Mouse (Mus musculus): ENCODE measurements around the gene Cpne5. TPM values are rescaled to one million over a fixed set of nuclear protein-coding genes. Genes with fewer than 3 reads are reported as not detected.

Gene Cpne5
- polyA plus RNA-seq, 1 experiment from 2014 or later = 9.4 TPM

GRCm38 (mm10) chr17:29164469-29165111 lies 73.4 kb downstream of the Cpne5 start:
- peak overlapping the region; percentile 85 for H3K27ac ChIP-seq

DNA sequence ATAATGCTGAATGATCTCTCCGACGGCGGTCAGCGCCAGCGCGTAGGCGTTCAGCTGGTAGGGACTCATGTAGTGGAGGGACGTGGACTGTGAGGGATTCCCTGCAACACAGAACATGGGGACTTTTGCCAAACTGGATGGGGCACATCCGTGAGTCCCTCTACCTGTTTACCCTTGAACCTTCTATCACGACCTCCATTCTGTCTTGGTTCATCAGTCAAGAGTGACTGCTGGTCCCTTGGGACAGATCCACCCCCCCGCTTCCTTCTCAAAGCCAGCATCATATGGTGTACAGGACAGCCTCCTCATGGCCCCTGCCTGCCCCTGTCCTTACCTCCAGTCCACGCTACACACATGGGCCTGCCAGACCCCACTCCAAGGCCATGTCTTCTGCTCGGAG lies 75.6 kb downstream of the Cpne5 start:
- H3K4me3 ChIP-seq (replicated peaks) = no peak overlapping the region
- H3K36me3 ChIP-seq = no peaks in the 10 kb centered on the region
- H3K4me2 ChIP-seq = no peak overlapping the region
- H3K4me1 ChIP-seq = peaks cover 41% of the 10 kb centered on the region
- no peak for ATAC-seq (replicated peaks; ENCODE audit: low FRiP score)
- no peaks in the 10 kb centered on the region for H3K27me3 ChIP-seq
- WGBS = 90% methylated on average over 13 of the region's 13 CpGs
- no peak overlapping the region for H3K27ac ChIP-seq
- no peaks in the 10 kb centered on the region; the same call in 1 of the 2 replicates for H3K9me3 ChIP-seq (replicated peaks)
- no peak overlapping the region for H3K9ac ChIP-seq

More at GRCm38 (mm10) chr17:29164469-29165111, 73.4 kb downstream of the Cpne5 start:
- Histone ChIP-seq H3K9me3 (replicated peaks) (no peaks in the 10 kb centered on the region; the same call in 1 of the 2 replicates), H3K4me3 (replicated peaks) (no peak overlapping the region), H3K4me2 (peak overlapping the region; percentile 37), H3K36me3 (no peaks in the 10 kb centered on the region), H3K4me1 (peaks cover 47% of the 10 kb centered on the region), H3K27me3 (no peaks in the 10 kb centered on the region), H3K9ac (no peak overlapping the region)
- WGBS = 14% methylated on average over 17 of the region's 17 CpGs
- peak; percentile 82 for ATAC-seq (replicated peaks; ENCODE audit: low FRiP score)

DNA sequence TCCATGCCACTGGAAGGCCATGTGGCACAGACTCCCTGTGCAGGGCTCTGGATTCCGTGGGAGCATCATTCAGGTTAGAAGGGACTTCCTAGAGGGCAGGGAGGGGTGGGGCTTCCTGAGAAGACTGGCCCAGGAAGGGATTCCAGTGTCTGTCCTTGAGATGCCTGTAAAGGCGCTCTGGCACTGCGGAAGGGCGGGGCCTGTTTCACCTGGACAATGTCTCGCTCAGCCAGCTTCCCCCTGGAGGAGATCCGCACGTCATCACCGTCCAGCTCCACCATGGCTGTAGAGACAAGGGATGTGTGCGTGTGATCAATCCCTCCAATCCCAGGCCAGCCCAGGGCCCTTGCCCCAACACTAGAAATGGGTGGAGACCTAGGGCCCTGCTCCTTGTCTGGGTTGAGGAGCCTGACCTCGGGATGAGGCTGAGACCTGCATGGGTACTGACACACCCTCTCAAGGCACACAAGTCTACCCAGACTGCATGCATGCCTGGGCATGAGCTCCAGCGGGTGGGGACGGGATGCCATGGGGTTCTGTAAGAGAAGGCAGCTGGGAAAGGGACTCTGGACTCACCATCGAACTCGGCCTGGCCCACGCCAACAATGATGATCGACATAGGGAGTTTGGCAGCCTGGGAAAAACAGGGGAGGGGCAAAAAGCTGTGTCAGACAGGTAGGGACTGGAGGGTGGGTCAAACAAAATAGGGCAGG lies 78.1 kb downstream of the Cpne5 start:
- peaks cover 29% of the 10 kb centered on the region for H3K4me1 ChIP-seq
- no peak for ATAC-seq (replicated peaks; ENCODE audit: low FRiP score)
- H3K36me3 ChIP-seq = no peaks in the 10 kb centered on the region
- H3K9ac ChIP-seq = no peak overlapping the region
- 86% methylated on average over 16 of the region's 16 CpGs for WGBS
- no peak overlapping the region for H3K4me2 ChIP-seq
- H3K9me3 ChIP-seq (replicated peaks) = no peaks in the 10 kb centered on the region; the same call in 1 of the 2 replicates
- no peaks in the 10 kb centered on the region for H3K27me3 ChIP-seq
- no peak overlapping the region for H3K27ac ChIP-seq
- no peak overlapping the region for H3K4me3 ChIP-seq (replicated peaks)

- H3K27me3 ChIP-seq = no peaks in the 10 kb centered on the region
- 92% methylated on average over 5 of the region's 5 CpGs for WGBS
- H3K9ac ChIP-seq = no peak overlapping the region
- H3K4me2 ChIP-seq = no peak overlapping the region
- no peak overlapping the region for H3K27ac ChIP-seq
- no peak for ATAC-seq (replicated peaks; ENCODE audit: low FRiP score)
- no peaks in the 10 kb centered on the region for H3K36me3 ChIP-seq
- H3K4me3 ChIP-seq (replicated peaks) = no peak overlapping the region
- H3K4me1 ChIP-seq = peaks cover 24% of the 10 kb centered on the region
- no peaks in the 10 kb centered on the region; the same call in 1 of the 2 replicates for H3K9me3 ChIP-seq (replicated peaks)
These were observed 78.6 kb downstream of the Cpne5 start for GRCm38 (mm10) chr17:29159320-29159719.

DNA sequence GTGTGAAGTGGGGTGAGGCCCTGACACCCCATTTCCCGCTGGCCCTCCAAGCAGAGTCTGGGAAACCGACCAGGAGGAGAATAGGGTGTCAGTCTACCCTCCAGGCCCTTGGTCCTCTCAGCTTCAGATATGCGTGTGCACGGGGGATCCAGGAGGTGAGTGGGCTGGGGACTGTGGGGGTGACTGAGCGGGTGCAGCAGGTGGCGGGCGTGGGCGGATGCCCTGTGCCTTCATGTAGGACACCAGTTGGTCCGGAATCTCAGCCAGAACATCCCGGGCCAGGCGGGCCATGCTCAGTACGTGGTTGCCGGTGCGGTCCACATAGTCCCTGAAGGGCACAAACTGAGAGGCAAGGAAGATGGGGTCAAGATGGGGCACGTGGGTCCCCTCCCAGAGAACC lies 79.1 kb downstream of the Cpne5 start:
- H3K36me3 ChIP-seq = no peaks in the 10 kb centered on the region
- peaks cover 19% of the 10 kb centered on the region for H3K4me1 ChIP-seq
- no peak for ATAC-seq (replicated peaks; ENCODE audit: low FRiP score)
- H3K9ac ChIP-seq = no peak overlapping the region
- no peaks in the 10 kb centered on the region; the same call in 1 of the 2 replicates for H3K9me3 ChIP-seq (replicated peaks)
- H3K4me2 ChIP-seq = no peak overlapping the region
- no peak overlapping the region for H3K27ac ChIP-seq
- H3K4me3 ChIP-seq (replicated peaks) = no peak overlapping the region
- no peaks in the 10 kb centered on the region for H3K27me3 ChIP-seq
- WGBS = 93% methylated on average over 15 of the region's 15 CpGs

DNA sequence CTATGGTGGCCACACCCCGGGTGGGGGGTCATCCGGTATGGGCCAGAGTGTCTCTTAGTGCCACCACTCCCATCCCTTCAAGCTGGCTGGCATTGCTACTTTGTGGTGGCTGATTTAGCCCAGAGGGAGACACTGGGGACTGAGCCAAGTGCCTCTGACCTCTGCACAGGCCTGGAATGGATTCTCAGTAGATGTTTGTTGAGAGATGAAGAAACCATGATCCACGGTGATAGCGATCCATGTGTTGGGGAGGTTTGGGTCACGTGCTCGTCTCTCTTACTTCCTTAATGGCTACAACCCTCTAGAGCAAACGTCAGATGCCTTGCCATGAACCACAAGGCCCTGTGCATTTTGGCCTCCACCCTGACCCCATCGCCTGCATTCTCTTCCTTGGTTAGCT lies 81.1 kb downstream of the Cpne5 start:
- 86% methylated on average over 8 of the region's 8 CpGs for WGBS
- H3K9me3 ChIP-seq (replicated peaks) = no peaks in the 10 kb centered on the region; the same call in 1 of the 2 replicates

GRCm38 (mm10) chr17:29156396-29156795 lies 81.6 kb downstream of the Cpne5 start:
- no peaks in the 10 kb centered on the region; the same call in 1 of the 2 replicates for H3K9me3 ChIP-seq (replicated peaks)
- no peak overlapping the region for H3K27ac ChIP-seq
- no peaks in the 10 kb centered on the region for H3K27me3 ChIP-seq
- H3K4me2 ChIP-seq = no peak overlapping the region
- no peak overlapping the region for H3K9ac ChIP-seq
- H3K4me1 ChIP-seq = peaks cover 12% of the 10 kb centered on the region; the same call in 1 of the 2 replicates
- H3K36me3 ChIP-seq = no peaks in the 10 kb centered on the region
- no peak overlapping the region for H3K4me3 ChIP-seq (replicated peaks)
- WGBS = 76% methylated on average over 16 of the region's 16 CpGs
- no peak for ATAC-seq (replicated peaks; ENCODE audit: low FRiP score)

More for the DNA sequence above, 81.1 kb downstream of the Cpne5 start:
- Histone ChIP-seq H3K27me3 (no peaks in the 10 kb centered on the region), H3K4me2 (no peak overlapping the region), H3K4me3 (replicated peaks) (no peak overlapping the region), H3K36me3 (no peaks in the 10 kb centered on the region), H3K4me1 (peaks cover 12% of the 10 kb centered on the region; the same call in 1 of the 2 replicates), H3K27ac (no peak overlapping the region), H3K9ac (no peak overlapping the region)
- ATAC-seq (replicated peaks; ENCODE audit: low FRiP score) = no peak

DNA sequence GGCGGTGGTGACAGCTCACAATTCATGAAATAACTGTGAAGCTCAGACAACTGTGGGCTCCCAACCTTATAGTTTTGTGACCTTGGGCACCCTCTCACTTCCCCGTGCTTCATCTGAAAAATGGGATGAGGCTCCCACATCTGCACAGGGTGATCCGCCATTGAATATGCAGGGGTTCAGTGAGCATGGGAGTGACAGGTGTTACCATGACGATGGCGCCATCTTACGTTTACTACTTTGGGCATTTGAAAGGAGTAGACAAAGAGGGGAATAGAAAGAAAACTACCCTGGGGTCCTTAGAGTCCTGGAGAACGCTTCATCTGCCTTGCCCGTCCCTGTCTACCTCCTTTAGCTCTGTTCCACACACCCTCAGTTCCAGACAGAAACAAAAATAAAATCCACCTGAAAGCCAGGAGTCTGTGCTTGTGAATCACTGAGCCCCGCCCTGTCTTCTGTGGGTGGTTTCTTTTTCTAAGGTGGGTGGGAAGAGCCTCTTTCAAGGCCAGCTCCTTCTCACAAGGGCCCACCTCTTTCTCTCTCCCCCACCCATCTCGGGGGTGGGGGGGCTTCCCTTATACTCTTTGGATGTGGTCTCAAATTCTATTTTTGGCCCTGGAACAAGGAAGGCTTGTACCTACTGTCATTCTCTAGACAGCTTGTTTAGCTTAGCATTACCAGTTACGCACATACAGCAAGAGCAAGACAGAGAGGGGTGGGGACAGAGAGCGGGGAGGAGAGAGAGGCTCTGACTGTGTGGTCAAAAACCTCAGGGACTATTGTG lies 82.4 kb downstream of the Cpne5 start:
- H3K4me3 ChIP-seq (replicated peaks) = no peak overlapping the region
- peaks cover 12% of the 10 kb centered on the region; the same call in 1 of the 2 replicates for H3K4me1 ChIP-seq
- no peak overlapping the region for H3K4me2 ChIP-seq
- H3K9ac ChIP-seq = no peak overlapping the region
- no peaks in the 10 kb centered on the region for H3K9me3 ChIP-seq (replicated peaks)
- whole genome bisulfite sequencing = 78% methylated on average over 12 of the region's 12 CpGs
- no peaks in the 10 kb centered on the region for H3K36me3 ChIP-seq
- no peak overlapping the region for H3K27ac ChIP-seq
- no peaks in the 10 kb centered on the region for H3K27me3 ChIP-seq
- no peak for ATAC-seq (replicated peaks; ENCODE audit: low FRiP score)

GRCm38 (mm10) chr17:29154247-29154646 lies 83.7 kb downstream of the Cpne5 start:
- Histone ChIP-seq H3K27ac (no peak overlapping the region), H3K4me2 (no peak overlapping the region), H3K36me3 (no peaks in the 10 kb centered on the region), H3K27me3 (no peaks in the 10 kb centered on the region), H3K9me3 (replicated peaks) (no peaks in the 10 kb centered on the region), H3K4me3 (replicated peaks) (no peak overlapping the region), H3K9ac (no peak overlapping the region), H3K4me1 (peaks cover 12% of the 10 kb centered on the region; the same call in 1 of the 2 replicates)
- no peak for ATAC-seq (replicated peaks; ENCODE audit: low FRiP score)
- 75% methylated on average over 13 of the region's 13 CpGs for WGBS

GRCm38 (mm10) chr17:29152547-29152946 lies 85.4 kb downstream of the Cpne5 start:
- 54% methylated on average over 5 of the region's 5 CpGs for whole genome bisulfite sequencing
- H3K9ac ChIP-seq = no peak overlapping the region
- no peak for ATAC-seq (replicated peaks; ENCODE audit: low FRiP score)

GRCm38 (mm10) chr17:29149766-29150165 lies 88.2 kb downstream of the Cpne5 start:
- 0 out of 2 replicates have a peak, but pooled peaks cover 4% of the 10 kb centered on the region for H3K9me3 ChIP-seq (replicated peaks)
- no peak overlapping the region for H3K27ac ChIP-seq
- H3K4me3 ChIP-seq (replicated peaks) = no peak overlapping the region
- H3K9ac ChIP-seq = no peak overlapping the region
- H3K4me2 ChIP-seq = no peak overlapping the region
- ATAC-seq (replicated peaks; ENCODE audit: low FRiP score) = no peak
- no peaks in the 10 kb centered on the region for H3K27me3 ChIP-seq
- 69% methylated on average over 7 of the region's 7 CpGs for WGBS
- peaks cover 8% of the 10 kb centered on the region; the same call in 1 of the 2 replicates for H3K4me1 ChIP-seq
- H3K36me3 ChIP-seq = no peaks in the 10 kb centered on the region

More at GRCm38 (mm10) chr17:29152547-29152946, 85.4 kb downstream of the Cpne5 start:
- no peaks in the 10 kb centered on the region for H3K36me3 ChIP-seq
- peaks cover 20% of the 10 kb centered on the region; the same call in 1 of the 2 replicates for H3K4me1 ChIP-seq
- no peaks in the 10 kb centered on the region for H3K27me3 ChIP-seq
- no peak overlapping the region for H3K4me2 ChIP-seq
- no peak overlapping the region for H3K4me3 ChIP-seq (replicated peaks)
- no peaks in the 10 kb centered on the region for H3K9me3 ChIP-seq (replicated peaks)
- no peak overlapping the region for H3K27ac ChIP-seq
